Mouse (Mus musculus): Measurements from ENCODE around the gene Ankzf1. TPM values are rescaled to one million over a fixed set of nuclear protein-coding genes. Genes with fewer than 3 reads are reported as not detected.

The Ankzf1 gene
- total RNA-seq, 2 experiments from 2014 or later: 28.4 to 30.4 TPM

GRCm38 (mm10) chr1:75201236-75201635 lies 9.3 kb downstream of the Ankzf1 start:
- Histone ChIP-seq H3K4me3 (no peak overlapping the region), H3K27ac (no peak overlapping the region)
- no peak for TF ChIP-seq CTCF (conservative IDR thresholded peaks at IDR 0.05)

GRCm38 (mm10) chr1:75208967-75209678 lies 17.2 kb downstream of the Ankzf1 start:
- H3K4me3 ChIP-seq: peak overlapping the region; percentile 36
- peak overlapping the region; percentile 19; the same call in 1 of the 2 replicates for H3K27ac ChIP-seq
- no peak for DNase-seq (ENCODE audit: low spot score in 2 of 2)
- TF ChIP-seq CTCF (conservative IDR thresholded peaks at IDR 0.05): 0 out of 2 replicates have a peak, but pooled peaks have one; percentile 6

More at GRCm38 (mm10) chr1:75201236-75201635, 9.3 kb downstream of the Ankzf1 start:
- no peak for DNase-seq (ENCODE audit: low spot score in 2 of 2)

- peak; percentile 94 to 98 for DNase-seq (ENCODE audit: low spot score in 2 of 2)
- no peak for TF ChIP-seq CTCF (conservative IDR thresholded peaks at IDR 0.05)
- Histone ChIP-seq H3K4me3 (peak within 1 kb of the TSS; percentile 100), H3K27ac (peak within 1 kb of the TSS; percentile 96)
These were observed 18.5 kb downstream of the Ankzf1 start, which contains the start of the genes Glb1l and Stk16 for GRCm38 (mm10) chr1:75210136-75211087. Glb1l (minus strand) TSS chr1:75210813. Stk16 (plus strand) TSS chr1:75210838.

GRCm38 (mm10) chr1:75211141-75211708 lies 19.3 kb downstream of the Ankzf1 start:
- Histone ChIP-seq H3K27ac (peak overlapping the region; percentile 96), H3K4me3 (peak overlapping the region; percentile 100)
- no peak for DNase-seq (ENCODE audit: low spot score in 2 of 2)
- no peak for TF ChIP-seq CTCF (conservative IDR thresholded peaks at IDR 0.05)

- TF ChIP-seq CTCF (conservative IDR thresholded peaks at IDR 0.05): no peak
- no peak for DNase-seq (ENCODE audit: low spot score in 2 of 2)
- Histone ChIP-seq H3K27ac (no peak overlapping the region), H3K4me3 (no peak overlapping the region)
These were observed 20.6 kb downstream of the Ankzf1 start for GRCm38 (mm10) chr1:75212542-75212941.

- Histone ChIP-seq H3K4me3 (no peak overlapping the region), H3K27ac (no peak overlapping the region)
- no peak for TF ChIP-seq CTCF (conservative IDR thresholded peaks at IDR 0.05)
- no peak for DNase-seq (ENCODE audit: low spot score in 2 of 2)
These were observed 21.1 kb downstream of the Ankzf1 start for GRCm38 (mm10) chr1:75213096-75213495.

- Histone ChIP-seq H3K4me3 (no peak overlapping the region; the same call in 1 of the 2 replicates), H3K27ac (peak overlapping the region; percentile 63)
- TF ChIP-seq CTCF (conservative IDR thresholded peaks at IDR 0.05): no peak
- no peak for DNase-seq (ENCODE audit: low spot score in 2 of 2)
These were observed 22.5 kb downstream of the Ankzf1 start for GRCm38 (mm10) chr1:75214442-75214841.

- Histone ChIP-seq H3K27ac (peak overlapping the region; percentile 63), H3K4me3 (peak overlapping the region; percentile 24; the same call in 1 of the 2 replicates)
- no peak for TF ChIP-seq CTCF (conservative IDR thresholded peaks at IDR 0.05)
- peak; percentile 70 to 80 for DNase-seq (ENCODE audit: low spot score in 2 of 2)
These were observed 22.9 kb downstream of the Ankzf1 start for GRCm38 (mm10) chr1:75214886-75215285.

- Histone ChIP-seq H3K27ac (peak overlapping the region; percentile 63), H3K4me3 (peak overlapping the region; percentile 24; the same call in 1 of the 2 replicates)
- no peak for TF ChIP-seq CTCF (conservative IDR thresholded peaks at IDR 0.05)
- DNase-seq (ENCODE audit: low spot score in 2 of 2): no peak
These were observed 23.8 kb downstream of the Ankzf1 start for GRCm38 (mm10) chr1:75215785-75216184.

GRCm38 (mm10) chr1:75216797-75217585 lies 25.0 kb downstream of the Ankzf1 start:
- no peak for DNase-seq (ENCODE audit: low spot score in 2 of 2)
- Histone ChIP-seq H3K27ac (peak overlapping the region; percentile 97), H3K4me3 (peak overlapping the region; percentile 93)
- TF ChIP-seq CTCF (conservative IDR thresholded peaks at IDR 0.05): no peak

GRCm38 (mm10) chr1:75217893-75218226 lies 25.9 kb downstream of the Ankzf1 start:
- peak in 1 of 2 experiments; percentile 37 for DNase-seq (ENCODE audit: low spot score in 2 of 2)
- H3K27ac ChIP-seq: peak overlapping the region; percentile 97
- peak overlapping the region; percentile 93 for H3K4me3 ChIP-seq
- TF ChIP-seq CTCF (conservative IDR thresholded peaks at IDR 0.05): no peak

All from layer of hippocampus, adult 2 months (tissue).